Mouse (Mus musculus) olfactory bulb, adult 2 months (tissue): ENCODE measurements around the gene Gm17535.
"Not testable (repeated sequence)": the region's sequence is repeated elsewhere in the genome, so short reads cannot be mapped to it uniquely, and the experiment has no call there.

ENCODE experiments used
- CTCF ChIP-seq: fragments of 200-500 bp; IDR thresholded peaks from 2 replicates; pipeline ENCODE4 v1.5.1; 2012; ENCODE audit warnings: low read depth, mild to moderate bottlenecking, low read length, moderate library complexity; ENCODE audit not compliant: insufficient read depth
- POLR2A ChIP-seq: fragments of 200-500 bp; IDR thresholded peaks from 2 replicates; pipeline ENCODE4 v1.6.1; 2012; ENCODE audit warnings: mild to moderate bottlenecking, low read depth, low read length, moderate library complexity; ENCODE audit not compliant: insufficient read depth

DNA sequence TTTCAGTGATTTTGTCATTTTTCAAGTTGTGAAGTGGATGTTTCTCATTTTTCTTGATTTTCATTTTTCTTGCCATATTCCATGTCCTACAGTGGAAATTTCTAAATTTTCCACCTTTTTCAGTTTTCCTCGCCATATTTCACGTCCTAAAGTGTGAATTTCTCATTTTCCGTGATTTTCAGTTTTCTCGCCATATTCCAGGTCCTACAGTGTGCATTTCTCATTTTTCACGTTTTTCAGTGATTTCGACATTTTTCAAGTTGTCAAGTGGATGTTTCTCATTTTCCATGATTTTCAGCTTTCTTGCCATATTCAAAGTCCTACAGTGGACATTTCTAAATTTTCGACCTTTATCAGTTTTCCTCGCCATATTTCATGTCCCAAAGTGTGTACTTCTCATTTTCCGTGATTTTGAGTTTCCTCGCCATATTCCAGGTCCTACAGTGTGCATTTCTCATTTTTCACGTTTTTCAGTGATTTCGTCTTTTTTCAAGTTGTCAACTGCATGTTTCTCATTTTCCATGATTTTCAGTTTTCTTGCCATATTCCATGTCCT lies 9.4 kb upstream of the Gm17535 start, which contains the start of gene Gm10717:
- TF ChIP-seq CTCF, POLR2A: not testable (repeated sequence)
